Mouse (Mus musculus) lung, postnatal 36 days (tissue): ENCODE measurements around the gene Phactr2.

Experiments
- DNase-seq: peaks from one replicate; pipeline ENCODE4 v3.0.0; 2022; ENCODE audit warnings: mixed read lengths

Phactr2 gene

DNA sequence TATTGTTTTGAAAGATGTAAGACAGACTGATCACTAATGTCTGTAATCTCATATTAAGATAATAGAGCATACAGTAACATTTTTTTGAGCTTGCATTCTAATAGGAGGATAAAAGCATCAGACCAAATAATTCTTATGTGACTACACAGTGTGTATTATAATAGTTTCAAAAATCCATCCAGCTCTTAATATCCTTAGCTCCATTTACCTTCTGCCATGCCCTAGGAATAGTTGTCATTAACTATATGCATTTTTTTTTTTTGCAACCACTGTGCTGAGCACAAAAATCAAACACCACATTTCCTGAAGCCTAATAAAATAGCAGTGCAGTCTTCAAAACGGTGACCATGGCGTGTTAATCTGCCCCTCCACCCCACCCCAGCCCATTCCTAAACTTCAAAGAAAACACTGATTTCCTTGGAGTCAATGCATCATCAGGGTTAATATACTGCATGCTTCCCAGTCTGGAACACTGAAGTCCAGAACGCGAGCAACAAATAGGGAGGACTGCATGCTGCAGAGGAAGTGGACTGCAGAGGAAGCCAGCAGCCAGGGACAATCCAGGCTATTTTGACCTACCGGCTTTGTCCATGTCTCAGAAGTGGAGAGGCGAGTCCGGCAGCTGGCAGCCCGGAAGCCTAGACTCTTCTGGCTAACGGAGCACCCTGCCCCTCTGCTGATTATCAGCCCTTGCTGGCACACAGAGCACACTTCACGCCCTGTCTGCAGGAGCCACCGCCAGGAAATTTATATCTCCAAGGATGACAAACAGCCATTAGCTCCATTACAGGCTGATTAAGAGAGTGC is 85.9 kb downstream of the Phactr2 start:
- DNase-seq, result peak; percentile 42

DNA sequence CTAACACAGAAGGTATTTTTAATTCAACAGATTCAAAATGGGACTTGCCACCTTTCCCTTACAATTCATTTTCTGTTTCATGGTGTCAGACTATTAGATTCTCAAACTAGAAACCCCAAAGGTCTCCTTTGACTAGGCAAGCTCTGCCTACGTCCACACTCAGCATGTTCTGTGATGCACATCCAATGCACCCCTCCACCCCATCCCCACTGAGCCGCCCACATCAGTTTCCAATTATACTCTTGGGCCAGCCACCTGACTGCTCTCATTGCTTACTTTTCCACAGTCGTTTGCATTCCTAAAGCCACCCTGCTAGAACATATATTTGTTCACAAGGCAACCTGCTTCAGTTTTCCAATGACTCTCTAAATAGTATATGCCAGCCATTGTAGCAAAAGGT is 89.3 kb downstream of the Phactr2 start:
- no peak for DNase-seq

DNA sequence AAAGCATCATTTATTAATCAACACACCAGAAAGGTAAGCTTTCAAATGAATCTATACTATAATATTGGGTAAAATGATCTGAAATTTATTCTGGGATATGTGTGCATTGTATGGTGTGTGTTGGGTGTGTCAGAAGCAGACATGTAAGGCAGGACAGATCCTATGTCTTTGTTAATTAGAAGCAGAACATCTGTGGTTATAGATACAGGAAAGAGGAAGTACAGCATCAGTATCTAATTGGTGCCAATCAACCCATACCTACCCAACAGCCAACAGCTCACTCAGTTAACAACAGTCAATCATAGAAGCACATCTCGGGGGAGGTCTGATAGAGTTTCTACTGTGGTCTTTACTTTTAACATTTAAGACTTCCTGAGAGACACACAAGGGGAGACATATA is 96.3 kb downstream of the Phactr2 start:
- DNase-seq, result no peak

DNA sequence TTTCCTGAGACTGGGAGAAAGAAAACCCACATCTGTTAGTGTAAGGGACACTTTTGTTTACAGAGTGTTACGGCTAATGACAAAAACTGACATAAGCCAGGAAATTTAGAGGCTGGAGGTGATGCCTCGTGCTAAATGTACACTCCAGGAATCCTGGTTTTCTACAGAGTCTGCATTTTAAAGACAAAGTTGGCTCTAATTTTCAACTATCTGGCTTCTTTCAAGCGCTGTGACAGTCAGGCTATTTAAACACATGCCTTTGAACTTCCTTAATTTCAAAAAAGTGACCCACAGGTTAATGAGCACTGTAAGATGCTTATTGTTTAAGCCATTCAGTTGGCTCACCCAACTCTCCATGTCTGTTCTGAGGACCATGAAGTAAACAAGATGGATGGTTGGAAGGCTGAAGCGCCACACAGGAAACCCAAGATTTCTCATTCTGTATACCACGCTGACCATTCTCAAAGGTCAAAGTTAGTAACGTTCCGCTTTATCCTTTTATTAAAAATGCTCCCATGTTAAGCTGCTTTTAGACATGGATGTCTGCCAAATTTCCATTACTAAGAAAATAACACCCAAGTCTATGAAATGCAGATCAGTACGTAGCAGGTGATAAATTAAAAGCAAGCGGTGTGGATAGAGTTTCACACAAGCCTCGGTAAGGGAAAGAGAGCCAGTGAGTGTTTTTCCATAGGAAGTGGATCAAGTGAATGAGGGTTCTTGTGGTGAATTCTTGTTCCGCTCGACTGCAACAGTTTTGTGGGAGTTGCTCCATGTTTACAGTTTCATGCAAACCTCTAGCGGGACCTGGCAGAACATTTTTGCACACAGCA is 97.6 kb downstream of the Phactr2 start:
- DNase-seq, result no peak

DNA sequence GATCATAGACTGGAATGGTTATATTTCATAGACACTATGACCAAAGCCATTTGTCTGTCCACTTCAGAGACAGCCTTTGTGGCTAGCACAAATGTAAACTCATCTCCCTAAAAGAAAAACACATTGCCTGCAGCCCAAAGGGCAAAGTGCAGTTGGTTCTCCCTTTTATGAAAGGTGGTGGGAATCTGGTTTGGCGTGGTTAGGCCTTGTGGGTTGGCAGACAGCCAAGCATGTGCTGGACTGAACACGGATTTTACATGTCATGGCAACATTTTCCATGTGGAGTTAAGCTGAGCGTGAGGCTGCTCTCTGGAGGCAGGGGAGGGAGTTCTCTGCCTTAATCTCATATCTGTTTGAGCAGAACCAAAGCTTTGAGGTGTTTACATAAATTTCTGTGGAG is 98.4 kb downstream of the Phactr2 start:
- peak; percentile 43 for DNase-seq

DNA sequence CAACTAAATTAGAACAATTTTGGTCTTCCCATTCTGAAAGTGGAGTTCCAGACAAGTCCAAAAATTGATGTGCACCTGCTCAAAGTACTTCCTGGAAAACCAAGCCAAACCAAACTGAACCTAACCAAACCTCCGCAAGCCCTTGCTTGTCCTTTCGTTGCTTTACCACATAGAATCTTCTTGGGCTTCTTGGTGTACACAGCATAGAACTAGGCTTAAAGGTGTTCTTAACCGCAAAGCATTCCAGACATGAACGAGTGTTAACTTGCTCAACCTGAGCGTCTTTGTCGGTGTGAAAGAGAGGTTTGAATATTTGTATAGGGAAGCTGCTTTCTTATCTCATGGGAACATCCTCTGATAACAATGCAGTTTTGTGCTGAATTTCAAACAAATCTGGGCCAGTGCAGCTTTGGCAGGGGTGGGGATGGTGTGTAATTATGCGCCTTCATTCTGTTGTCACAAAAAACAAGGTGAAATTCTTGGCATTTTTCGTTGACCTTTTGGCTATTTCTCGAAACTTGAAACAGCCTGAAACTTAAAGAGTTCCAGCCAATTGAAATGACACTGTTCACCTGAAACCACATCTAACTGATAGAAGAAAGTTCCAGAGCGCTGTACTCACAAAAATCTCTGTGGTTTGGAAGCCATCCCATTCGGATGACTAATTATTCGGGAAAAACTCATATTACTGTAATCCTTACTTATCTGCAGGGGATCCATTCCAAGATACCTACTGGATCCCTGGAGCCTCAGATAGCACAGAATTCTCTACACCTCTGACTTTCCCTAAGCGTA is 104.4 kb downstream of the Phactr2 start:
- DNase-seq, result no peak

DNA sequence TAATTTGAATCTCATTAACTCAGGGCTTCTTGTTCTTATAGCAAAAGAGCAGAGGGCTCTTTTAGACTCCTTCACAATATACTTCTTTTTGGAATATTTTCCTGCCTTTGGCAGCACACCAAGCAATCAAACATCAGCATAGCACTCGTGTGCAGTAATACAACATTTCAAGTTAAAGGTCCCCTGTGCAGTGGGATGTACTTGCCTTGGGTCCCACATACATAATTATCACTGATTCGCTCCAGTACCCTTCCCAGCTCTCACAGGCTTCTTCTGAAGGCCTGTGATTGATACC is 110.0 kb downstream of the Phactr2 start:
- no peak for DNase-seq

DNA sequence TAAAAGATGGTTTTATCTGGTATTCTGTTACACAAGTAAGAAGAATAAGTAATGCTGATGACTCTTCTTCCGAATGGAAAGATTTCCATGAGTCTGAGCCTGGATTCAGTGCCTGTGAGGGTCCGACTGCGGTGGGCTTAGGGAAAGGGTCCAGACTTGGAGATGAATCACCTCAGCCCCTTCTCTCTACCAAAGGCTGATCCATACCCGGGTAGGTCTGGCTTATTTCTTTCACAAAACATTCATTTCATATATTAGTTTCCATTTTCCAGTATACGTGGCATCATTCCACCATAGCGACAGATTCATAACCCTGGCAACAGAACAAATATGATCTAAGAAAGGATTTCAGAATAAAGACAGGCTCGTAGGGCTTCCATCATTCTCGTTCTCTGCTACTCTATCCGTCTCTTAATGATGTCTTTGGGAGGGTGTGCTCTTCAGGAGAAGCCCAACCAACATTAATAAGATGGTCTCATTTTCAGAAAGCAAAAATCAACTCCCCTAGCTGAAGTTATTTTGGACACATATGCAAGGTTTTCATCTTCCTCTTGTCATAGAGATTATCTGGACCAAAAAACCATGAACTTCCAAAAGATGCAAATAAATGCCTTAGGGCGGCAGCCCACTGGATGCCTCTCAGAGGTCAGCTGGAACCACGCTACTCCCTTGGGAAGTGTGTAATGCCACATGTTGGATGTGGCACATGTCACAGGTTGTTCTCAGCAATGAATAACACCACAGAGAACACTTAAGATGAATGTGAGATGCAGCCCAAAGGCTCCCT is 110.5 kb downstream of the Phactr2 start:
- DNase-seq, result no peak

DNA sequence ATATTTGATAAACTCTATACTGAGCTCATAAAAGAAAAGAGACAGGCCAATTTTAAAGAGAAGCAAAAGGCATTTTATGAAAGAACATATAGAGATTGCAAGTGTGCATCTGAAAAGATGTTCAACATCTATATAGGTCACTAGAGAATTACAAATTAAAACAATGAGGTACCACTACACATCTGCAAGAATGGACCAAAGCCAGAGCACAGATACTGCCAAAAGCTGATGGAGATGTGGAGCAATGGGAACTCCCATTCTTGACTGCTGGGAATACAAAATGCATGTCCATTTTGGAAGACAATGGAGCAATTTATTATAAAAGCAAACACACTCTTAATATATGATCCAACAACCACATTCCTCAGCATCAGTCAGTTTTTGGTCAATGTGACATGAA is 113.3 kb downstream of the Phactr2 start:
- DNase-seq, result no peak

DNA sequence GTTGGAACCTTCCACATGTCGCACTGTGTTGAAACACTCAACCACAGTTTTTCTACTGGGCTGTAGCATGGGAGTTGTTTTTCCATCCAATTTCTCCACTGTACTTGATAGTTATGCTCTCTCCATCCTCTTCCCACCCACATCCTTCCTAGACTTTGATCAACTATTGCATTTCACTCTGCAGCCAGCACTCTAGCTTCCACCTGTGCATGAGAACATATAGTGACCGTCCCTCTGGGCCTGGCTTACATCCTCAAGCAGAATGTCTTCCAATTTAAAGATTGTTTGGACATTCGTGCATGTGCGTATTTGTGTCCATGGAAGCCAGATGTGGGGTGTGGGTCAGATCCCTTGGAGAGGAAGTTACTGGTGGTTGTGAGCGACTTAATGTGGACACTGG is 114.4 kb downstream of the Phactr2 start:
- no peak for DNase-seq

DNA sequence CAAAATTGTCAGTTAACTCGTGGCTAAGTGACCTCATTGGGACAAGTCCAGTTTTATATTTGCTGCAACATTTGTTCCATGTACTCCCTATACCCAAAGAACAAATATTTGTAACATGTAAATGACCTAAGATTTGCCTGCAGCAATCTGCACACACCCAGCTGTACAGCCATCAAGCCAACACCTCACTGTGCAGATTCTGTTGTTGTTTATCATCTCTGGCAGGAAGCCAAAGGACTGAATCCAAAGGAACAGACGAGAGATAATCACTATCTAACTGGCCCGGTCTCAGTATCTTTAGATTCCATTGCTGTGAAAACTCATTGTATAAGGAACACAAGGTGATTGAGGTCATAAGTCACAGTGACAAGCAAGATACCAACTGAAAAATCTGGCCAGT is 115.5 kb downstream of the Phactr2 start:
- DNase-seq, result peak; percentile 24

DNA sequence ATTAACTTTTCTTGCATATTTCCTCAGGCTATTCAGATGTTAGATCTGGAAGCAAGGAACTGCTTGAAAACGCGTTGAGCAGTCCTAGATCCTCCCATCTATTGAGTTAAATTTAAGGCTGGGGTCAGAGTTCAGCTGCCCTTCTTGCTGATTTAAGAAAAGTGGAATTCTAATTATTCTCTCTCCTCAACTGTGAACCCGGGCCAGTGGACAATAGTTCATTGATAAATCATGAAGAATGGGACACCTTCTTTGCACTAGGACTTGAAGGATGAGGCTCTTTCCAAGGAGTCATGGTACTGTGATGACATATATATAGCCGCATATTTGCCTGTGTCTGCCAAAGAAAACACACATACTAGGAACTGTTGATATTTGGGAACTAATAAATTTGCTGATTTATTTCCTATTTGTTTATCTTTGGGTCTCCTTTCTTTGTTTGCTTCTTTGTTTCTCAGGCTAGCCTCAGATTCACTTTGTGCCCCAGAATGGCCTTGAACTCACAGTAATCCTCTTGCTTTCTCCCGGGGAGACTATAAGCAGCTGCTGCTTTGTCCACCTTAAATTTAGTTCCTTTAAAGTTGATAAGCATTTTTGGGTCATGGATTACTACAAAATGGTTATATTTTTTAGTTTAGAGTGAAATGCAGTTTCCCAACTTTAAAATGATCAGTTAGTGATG is 127.5 kb downstream of the Phactr2 start:
- no peak for DNase-seq

DNA sequence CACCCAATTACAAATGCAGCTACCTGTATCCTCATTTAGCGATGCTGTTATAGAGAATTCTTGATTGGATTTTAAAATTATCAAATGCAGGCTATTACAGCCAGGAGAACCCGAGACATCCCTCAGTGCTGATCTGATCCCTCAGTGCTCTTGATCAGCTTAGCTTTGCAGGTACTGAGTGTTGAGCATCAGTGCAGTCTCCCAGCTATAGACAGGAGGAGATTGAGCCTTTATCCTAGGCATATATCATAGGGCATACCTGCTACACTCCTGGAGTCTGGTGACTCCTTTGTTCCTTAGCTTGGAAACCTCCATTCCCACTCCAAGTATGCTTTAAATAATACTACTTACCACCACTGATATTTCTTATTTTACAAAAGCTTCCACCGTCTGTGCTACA is 133.6 kb downstream of the Phactr2 start:
- no peak for DNase-seq

DNA sequence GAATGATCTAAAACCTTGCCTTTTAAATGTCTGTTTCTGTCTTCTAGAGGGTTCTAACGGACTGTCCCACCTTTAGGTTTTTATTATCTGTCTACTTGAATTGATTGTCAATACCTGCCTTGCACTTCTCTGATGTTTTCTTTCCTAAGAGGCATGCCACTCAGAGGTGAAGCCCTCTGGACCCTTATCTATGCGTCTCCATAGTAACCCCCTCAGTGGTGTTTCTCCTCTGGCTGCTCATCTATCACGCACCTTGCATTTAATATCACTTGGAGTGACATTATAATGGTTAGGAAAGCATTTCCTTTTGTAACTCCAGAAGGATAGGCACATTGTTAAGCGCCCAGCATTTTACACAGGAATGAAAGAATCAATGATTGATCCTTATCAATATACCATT is 137.2 kb downstream of the Phactr2 start:
- DNase-seq, result no peak

DNA sequence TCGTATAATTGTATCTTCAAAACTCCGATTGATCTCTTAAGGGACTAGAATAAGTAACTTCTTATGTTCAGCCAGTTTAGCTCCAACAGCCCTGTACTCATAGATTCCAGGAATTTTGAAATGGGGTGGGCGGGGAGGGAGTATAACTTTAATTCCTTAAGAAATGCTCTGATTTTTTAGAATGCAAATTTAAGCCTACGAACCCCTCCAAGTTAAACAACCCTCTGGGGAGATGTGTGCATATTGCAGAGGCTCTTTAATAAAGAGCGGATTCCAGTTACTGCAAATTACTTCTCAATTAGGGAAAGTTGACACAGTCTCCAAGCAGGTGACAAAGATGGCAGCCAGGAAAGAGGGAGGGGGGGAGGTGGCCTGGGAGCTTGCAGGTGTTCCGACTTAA is 138.4 kb downstream of the Phactr2 start:
- DNase-seq, result no peak

DNA sequence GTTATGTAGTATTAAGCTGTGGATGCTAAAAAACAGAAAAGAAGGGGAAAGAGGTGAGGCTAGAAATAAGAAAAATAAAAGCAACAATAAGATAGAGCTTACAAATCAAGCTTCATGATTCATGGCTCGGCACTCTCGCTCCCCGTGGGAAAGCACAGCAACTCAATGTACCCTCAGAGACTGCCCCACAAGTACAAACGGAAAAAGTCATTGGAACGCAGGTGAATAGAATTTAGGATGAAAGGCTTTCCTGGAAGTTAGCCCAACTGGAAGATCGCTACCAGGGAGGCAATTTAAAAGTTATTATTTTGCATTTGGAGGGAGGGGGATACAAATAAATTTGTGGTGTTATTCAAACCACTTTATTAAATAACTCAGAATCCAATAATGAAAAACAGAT is 138.9 kb downstream of the Phactr2 start:
- DNase-seq, result no peak

DNA sequence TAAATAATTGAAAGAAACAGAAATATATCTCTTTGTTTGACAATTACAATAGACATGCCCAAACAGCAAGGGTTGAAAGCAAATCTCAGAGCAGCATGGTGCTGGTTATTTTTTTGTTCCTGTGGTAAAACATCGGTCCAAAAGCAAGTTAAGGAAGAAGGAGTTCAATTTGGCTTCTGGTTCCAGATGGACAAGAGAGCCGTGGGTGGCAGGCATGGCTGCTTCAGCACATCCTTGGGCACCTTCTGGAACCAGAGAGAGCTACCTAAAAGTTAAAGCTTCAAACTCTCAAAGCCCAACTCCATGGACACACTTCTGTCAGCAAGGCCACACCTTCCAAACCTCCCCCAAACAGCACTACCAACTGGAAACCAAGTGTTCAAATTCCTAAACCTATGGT is 140.4 kb downstream of the Phactr2 start:
- DNase-seq, result no peak

DNA sequence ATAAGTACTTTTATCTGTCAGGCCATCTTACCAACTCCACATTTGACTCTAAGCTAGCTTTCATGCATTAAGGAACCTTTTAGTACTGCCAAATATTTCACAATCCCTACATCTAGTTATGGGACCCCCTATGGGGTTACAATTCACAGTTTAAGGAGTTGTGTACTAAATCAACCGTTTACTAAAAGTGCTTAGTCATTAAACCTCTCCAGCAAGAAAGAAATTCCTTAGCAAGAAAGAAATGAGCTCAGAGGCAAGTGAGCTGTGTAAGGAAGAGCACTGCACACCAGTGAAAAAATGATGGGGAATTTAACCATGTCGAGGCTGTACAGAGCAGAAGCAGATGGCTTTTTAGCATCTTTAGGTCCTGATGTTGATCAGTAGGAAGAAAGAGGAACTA is 141.2 kb downstream of the Phactr2 start:
- DNase-seq, result no peak

DNA sequence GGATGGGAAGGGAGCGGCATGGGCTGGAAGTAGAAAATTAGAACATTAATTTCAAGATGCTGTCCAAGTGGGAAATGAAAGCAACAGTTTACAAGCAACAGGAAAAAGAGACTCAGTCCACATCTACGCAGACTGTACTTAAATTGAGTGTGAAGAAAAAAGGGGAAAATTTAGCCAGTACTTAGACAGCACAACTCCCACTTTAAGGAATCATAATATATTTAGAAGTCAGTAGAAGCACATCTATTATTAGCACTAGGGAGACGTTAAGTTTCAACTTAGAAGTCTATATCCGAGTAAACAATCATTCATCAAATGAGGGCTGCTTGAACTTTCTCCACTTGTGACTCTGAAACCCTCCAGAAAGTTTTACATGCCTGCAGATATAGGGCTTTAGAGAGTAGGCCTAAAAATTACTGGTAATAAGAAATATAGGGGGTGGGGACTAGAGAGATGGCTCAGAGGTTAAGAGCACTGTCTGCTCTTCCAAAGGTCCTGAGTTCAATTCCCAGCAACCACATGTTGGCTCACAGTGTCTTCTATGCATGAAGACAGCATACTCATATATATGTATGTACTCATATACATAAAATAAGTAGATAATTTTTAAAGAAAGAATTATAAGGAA is 142.7 kb downstream of the Phactr2 start:
- DNase-seq, result no peak

DNA sequence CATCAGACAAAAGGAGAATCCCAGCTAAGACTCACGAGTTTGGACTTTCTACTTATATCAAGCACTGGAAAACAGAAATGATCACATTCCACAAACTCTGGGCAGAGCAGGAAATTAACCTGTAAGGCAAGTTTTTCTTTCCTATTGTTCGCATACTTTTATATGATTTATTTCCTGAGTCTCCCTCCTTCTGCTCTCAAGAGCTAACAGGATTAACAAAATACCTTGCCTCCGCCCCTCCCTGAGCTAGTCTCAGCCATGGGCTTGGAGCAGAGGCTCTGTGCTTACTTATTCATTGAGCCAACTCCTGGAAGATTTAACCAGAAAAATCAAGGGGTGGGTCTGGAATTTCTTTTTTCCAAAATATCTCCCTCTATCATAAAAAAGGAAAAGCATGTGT is 145.6 kb downstream of the Phactr2 start:
- DNase-seq, result peak; percentile 48

DNA sequence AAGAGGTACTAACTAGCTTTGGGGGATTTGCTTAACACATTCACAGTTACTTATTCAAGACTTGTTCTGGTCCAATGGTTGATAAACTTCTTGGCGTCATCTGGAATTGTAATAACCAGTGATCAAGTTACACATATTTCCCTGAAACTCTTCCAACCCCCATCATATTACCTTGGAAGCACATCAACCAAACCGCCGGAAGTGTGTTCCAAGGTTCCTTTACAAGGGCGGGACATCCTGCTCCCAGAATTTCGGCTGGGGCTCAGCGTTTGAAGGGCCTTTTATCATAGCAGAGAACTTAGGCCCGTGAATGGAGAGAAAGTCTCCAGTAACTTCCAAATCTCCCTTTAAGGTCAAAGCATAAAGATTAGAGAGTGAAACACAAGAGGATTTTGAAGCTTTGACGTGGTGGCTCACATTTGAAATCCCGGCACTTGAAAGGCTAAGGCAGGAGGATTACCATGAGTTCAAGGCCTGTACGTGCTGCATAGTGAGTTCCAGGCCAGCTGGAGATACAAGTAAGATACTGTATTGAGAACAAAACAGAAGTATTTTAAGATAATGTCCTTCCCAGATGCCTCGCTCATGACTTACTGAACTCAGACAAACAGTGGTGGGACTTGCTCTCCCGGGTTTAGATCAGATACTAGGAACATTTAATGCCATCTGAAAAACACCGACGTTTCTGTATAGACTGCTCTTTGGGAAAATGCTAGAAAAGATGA is 147.9 kb downstream of the Phactr2 start:
- DNase-seq, result no peak
